Mouse (Mus musculus) heart, adult 2 months (tissue): ENCODE measurements at regions not wholly inside any gene's neighbourhood (a gene's known extent, or its start where the extent isn't known, plus 50 kb on each side); places are given as distances from the start of the nearest gene placed in this dataset.

Experiments used
- DNase-seq, 2 experiments: peaks; one replicate each; pipeline ENCODE4 v3.0.0; 2021
- H3K27ac ChIP-seq: fragments of 200-600 bp; 2 replicates; pipeline ENCODE4 v1.8.1; 2022
- H3K27me3 ChIP-seq: fragments of 200-500 bp; 2 replicates; pipeline ENCODE4 v1.6.1; 2012; ENCODE audit warnings: mild to moderate bottlenecking, low read length, inconsistent platforms, mixed read lengths; ENCODE audit not compliant: control insufficient read depth, insufficient read depth
- H3K36me3 ChIP-seq: fragments of 200-500 bp; 2 replicates; pipeline ENCODE4 v1.6.1; 2012; ENCODE audit warnings: low read length, inconsistent platforms; ENCODE audit not compliant: control insufficient read depth, insufficient read depth
- H3K4me1 ChIP-seq: fragments of 200-500 bp; 2 replicates; pipeline ENCODE4 v1.6.1; 2011; ENCODE audit warnings: low read length; ENCODE audit not compliant: control insufficient read depth, insufficient read depth
- H3K4me3 ChIP-seq: fragments of 200-600 bp; 2 replicates; pipeline ENCODE4 v1.8.1; 2022
- H3K79me2 ChIP-seq: fragments of 200-500 bp; replicated peaks from 2 replicates; pipeline ENCODE4 v1.6.1; 2012; ENCODE audit warnings: mild to moderate bottlenecking, inconsistent platforms, low read length, moderate library complexity, mixed read lengths; ENCODE audit not compliant: control insufficient read depth, insufficient read depth
- H3K9ac ChIP-seq: fragments of 200-500 bp; 2 replicates; pipeline ENCODE4 v1.6.1; 2012; ENCODE audit warnings: low read depth, mild to moderate bottlenecking, control low read depth, inconsistent platforms, low read length, mixed read lengths
- CTCF ChIP-seq: fragments of 200-600 bp; IDR thresholded peaks from 2 replicates; pipeline ENCODE4 v1.8.1; 2022; ENCODE audit warnings: antibody characterized with exemption, mild to moderate bottlenecking, moderate library complexity
- EP300 ChIP-seq: fragments of 200-500 bp; IDR thresholded peaks from 2 replicates; pipeline ENCODE4 v1.6.1; 2011; ENCODE audit warnings: low read depth, low read length, control low read depth; ENCODE audit not compliant: insufficient read depth
- POLR2A ChIP-seq: fragments of 200-500 bp; IDR thresholded peaks from 2 replicates; pipeline ENCODE4 v1.6.1; 2011; ENCODE audit warnings: mild to moderate bottlenecking, low read depth, low read length, control low read depth; ENCODE audit not compliant: insufficient read depth
- WGBS: fragments of 180-500 bp; shearing (Covaris S2); methylation state at CpG from one replicate; pipeline ENCODE4 v1.1.7; 2018; 5-methylcytosine and 5-hydroxymethylcytosine counted together
- intact Hi-C: fragments of 180-260 bp; cut with DNase I; formaldehyde crosslinking; loops from one replicate; pipeline ENCODE4 v1.15.1; 2025

DNA sequence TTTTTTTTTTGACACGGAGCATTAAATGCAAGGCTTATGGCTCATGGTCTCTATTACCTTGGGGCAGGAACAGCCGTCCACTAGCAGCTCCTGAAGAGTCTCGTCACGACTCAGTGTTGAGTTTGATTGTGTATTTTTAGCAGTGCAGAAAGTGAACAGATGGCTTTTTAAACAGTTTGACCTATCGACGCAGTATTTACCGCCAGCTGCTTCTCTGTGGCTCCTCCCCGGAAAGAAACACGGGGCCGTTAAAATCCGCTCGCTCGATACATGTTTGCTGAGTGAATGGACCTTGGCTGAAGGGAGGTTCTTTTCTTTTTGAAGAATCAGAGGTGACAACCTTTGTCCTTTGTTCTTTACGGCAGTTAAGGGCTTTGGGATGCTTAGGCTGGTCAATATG lies 401.3 kb upstream of the Kcnab2 start:
- H3K4me3 ChIP-seq: no peak overlapping the region
- H3K4me1 ChIP-seq: no peaks in the 10 kb centered on the region
- no peaks in the 10 kb centered on the region for H3K79me2 ChIP-seq
- no peak for TF ChIP-seq CTCF
- TF ChIP-seq EP300: no peak
- TF ChIP-seq POLR2A: no peak
- H3K9ac ChIP-seq: no peak overlapping the region
- H3K27ac ChIP-seq: no peak overlapping the region
- DNase-seq: no peak
- no peaks in the 10 kb centered on the region for H3K27me3 ChIP-seq
- WGBS: 60% methylated on average over 14 of the region's 14 CpGs
- no peaks in the 10 kb centered on the region for H3K36me3 ChIP-seq
- intact Hi-C loops: no loop called here

DNA sequence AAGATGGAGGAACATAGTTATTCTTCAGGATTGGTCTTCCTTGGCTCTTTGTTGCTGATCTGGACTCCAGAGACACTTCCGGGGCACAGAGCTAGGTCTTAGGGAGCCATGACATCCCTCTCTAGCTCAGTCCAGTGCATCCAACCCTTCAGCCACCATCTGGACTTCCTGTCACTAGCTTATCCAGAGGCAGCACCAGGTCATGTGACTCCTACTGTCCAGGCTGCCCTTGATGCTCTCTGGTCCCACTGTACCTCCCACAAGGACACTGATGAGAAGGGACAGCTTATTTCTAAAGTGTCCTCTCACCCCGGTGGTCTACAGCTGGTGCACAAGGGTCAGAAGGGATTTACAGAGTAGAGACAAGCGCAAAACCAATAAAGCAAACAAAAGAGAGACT lies 400.7 kb upstream of the Kcnab2 start:
- Histone ChIP-seq H3K9ac (no peak overlapping the region), H3K27me3 (no peaks in the 10 kb centered on the region), H3K36me3 (no peaks in the 10 kb centered on the region), H3K4me1 (no peaks in the 10 kb centered on the region), H3K79me2 (no peaks in the 10 kb centered on the region), H3K4me3 (no peak overlapping the region), H3K27ac (no peak overlapping the region)
- intact Hi-C loops: no loop called here
- TF ChIP-seq CTCF (no peak), EP300 (no peak), POLR2A (no peak)
- WGBS: 70% methylated on average over 3 of the region's 3 CpGs
- no peak for DNase-seq

DNA sequence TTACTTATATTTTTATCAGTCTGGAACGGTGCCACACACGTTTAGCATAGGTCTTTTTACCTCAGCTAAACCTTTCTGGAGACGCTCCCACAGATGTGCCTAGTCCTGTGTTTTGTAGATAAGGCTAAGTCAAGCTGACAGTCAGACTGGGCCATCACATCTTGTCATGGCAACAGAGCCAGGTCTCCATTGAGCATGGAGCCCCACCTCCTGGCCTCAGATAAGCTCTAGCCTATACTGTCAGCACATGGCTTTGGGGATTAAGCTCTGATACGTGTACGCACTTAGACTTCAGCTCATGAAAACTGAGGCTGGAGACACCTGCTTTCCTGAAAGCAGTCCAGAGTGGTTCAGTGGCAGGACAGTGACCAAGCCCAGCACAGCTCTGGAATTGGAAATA lies 392.4 kb upstream of the Kcnab2 start:
- no peak for DNase-seq
- no peak for TF ChIP-seq POLR2A
- no peak for TF ChIP-seq CTCF
- TF ChIP-seq EP300: no peak
- no peaks in the 10 kb centered on the region for H3K27me3 ChIP-seq
- no peak overlapping the region for H3K27ac ChIP-seq
- H3K4me3 ChIP-seq: no peak overlapping the region
- no peaks in the 10 kb centered on the region for H3K4me1 ChIP-seq
- H3K9ac ChIP-seq: no peak overlapping the region
- no peaks in the 10 kb centered on the region for H3K36me3 ChIP-seq
- H3K79me2 ChIP-seq: no peaks in the 10 kb centered on the region
- intact Hi-C loops: no loop called here
- WGBS: 52% methylated on average over 5 of the region's 5 CpGs

DNA sequence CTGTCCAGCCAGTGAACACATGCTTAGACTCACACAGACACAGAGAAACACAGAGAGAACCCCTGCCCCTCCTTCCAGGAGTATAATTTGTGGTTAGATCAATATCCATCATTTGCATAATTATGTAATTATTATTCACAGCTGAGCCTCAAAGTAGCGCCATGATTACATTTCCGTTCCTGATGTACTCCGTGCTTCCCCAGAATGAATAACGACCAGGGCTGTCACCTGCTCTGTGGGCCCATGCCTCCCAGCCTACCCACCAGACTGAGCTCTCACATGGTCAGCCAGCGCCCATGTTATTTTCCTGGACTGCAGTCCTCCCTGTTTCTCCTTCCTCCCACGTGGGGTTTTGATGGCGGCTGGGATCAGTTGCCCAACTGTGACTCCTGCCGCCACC lies 388.2 kb upstream of the Kcnab2 start:
- no peaks in the 10 kb centered on the region for H3K27me3 ChIP-seq
- intact Hi-C loops: no loop called here
- no peak overlapping the region for H3K9ac ChIP-seq
- no peaks in the 10 kb centered on the region for H3K79me2 ChIP-seq
- no peak overlapping the region for H3K27ac ChIP-seq
- WGBS: 87% methylated on average over 8 of the region's 8 CpGs
- H3K4me1 ChIP-seq: no peaks in the 10 kb centered on the region
- no peak overlapping the region for H3K4me3 ChIP-seq
- H3K36me3 ChIP-seq: no peaks in the 10 kb centered on the region
- DNase-seq: no peak
- TF ChIP-seq CTCF (no peak), EP300 (no peak), POLR2A (no peak)

DNA sequence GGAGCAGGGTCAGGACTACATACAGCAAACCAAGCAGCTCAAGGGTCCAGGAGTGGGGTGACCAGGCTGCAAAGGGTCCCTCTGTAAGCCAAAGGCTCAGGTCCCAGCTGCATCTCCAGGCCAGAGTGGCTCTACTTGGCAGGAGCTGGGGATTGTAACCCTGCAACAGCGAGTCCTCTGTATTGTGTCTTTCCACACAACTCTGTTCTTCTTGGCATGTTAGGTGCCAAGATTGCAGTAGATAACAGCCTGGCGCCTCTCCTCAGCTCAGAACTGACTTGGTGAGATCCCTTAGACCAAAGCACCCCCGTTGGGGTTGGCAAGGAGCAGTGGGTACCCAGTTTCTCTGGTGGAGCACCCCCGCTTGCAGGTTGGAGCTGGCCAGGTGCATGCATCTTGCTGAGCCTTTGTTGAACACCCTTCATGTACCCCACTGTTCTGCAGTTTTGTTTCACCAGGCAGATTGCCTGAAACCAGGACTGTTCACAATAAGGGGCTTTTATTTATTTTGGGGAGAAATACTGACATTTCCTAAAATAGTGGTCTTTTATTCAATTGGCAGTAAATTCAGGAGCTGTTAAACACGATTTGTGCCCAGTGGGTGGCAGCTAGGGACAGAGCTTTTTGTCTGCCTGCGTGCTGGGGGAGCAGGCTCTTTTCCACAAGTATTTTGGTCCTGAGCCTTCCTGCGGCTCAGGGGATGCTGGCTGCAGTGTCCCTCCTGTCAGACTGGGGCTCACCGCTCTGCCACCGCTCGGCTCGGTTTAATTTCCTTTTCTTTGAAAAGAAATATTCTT lies 385.3 kb upstream of the Kcnab2 start:
- no peaks in the 10 kb centered on the region for H3K27me3 ChIP-seq
- no peak overlapping the region for H3K27ac ChIP-seq
- no peaks in the 10 kb centered on the region for H3K36me3 ChIP-seq
- no peak overlapping the region for H3K9ac ChIP-seq
- intact Hi-C loops: no loop called here
- TF ChIP-seq CTCF (no peak), EP300 (no peak), POLR2A (no peak)
- DNase-seq: no peak
- no peaks in the 10 kb centered on the region for H3K4me1 ChIP-seq
- no peaks in the 10 kb centered on the region for H3K79me2 ChIP-seq
- WGBS: 55% methylated on average over 11 of the region's 11 CpGs
- no peak overlapping the region for H3K4me3 ChIP-seq

DNA sequence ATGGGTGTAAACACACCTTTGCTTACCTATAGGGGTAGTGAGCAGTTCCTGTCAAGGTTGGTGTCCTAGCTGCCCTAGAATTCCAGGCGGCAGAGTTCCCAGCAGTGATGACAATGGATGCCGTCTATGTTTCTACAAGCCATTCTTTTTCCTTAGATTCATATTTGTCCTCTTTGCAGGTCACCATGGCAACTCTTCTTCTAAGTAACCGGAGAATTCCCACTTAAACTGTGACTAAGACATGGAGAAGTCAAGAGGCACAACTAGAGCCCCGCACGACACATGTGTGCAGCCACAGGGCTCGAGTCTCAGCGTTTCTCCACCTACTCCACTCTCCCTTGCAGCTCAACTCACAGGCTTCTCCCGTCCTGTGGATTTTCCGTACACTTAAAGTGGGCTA lies 381.5 kb upstream of the Kcnab2 start:
- intact Hi-C loops: no loop called here
- no peak for TF ChIP-seq POLR2A
- no peak for TF ChIP-seq EP300
- no peak for TF ChIP-seq CTCF
- no peaks in the 10 kb centered on the region for H3K79me2 ChIP-seq
- no peaks in the 10 kb centered on the region for H3K27me3 ChIP-seq
- no peak for DNase-seq
- no peak overlapping the region for H3K4me3 ChIP-seq
- H3K4me1 ChIP-seq: no peaks in the 10 kb centered on the region
- H3K9ac ChIP-seq: no peak overlapping the region
- H3K36me3 ChIP-seq: no peaks in the 10 kb centered on the region
- H3K27ac ChIP-seq: no peak overlapping the region
- 75% methylated on average over 9 of the region's 9 CpGs for WGBS
